Comparison of ENCODE assay signal across 8 mouse cellular contexts in genomic region chr9:65347112-65347850, GRCm38 (mm10). TPM values are rescaled to one million over a fixed set of nuclear protein-coding genes. Genes with fewer than 3 reads are reported as not detected.
DNase-seq lines count a peak whose midpoint lies in the region; ATAC-seq lines count a peak whose summit lies in the region.

No protein-coding gene starts in this region.

- intact Hi-C loops in heart, postnatal 14 days (cut with DNase I): no loop called here
- intact Hi-C loops in heart, postnatal 10 days (cut with DNase I): no loop called here

- H3K27ac ChIP-seq in heart, embryonic 13.5 days (replicated peaks): peak overlapping the region; percentile 97
- peak overlapping the region; percentile 92 for H3K27ac ChIP-seq in midbrain, embryonic 10.5 days (replicated peaks)

- H3K9ac ChIP-seq in heart, embryonic 13.5 days: peak overlapping the region; percentile 96

- DNase-seq in heart, postnatal 14 days: no peak
- peak; percentile 51 for DNase-seq in R1 (ENCODE audit: low read depth, low spot score)
- peak; percentile 17 to 23 for DNase-seq in heart, postnatal 10 days
- DNase-seq in midbrain, embryonic 10.5 days (ENCODE audit: low spot score): no peak
- no peak for DNase-seq in embryo, embryonic 10.5 days (ENCODE audit: low spot score)
- no peak for DNase-seq in urinary bladder, adult 2 months (ENCODE audit: low spot score)
- DNase-seq in right cerebral cortex, postnatal 14 days: no peak

- peak overlapping the region; percentile 99 for H3K4me3 ChIP-seq in heart, embryonic 13.5 days
- peak overlapping the region; percentile 100 for H3K4me3 ChIP-seq in midbrain, embryonic 10.5 days

- 0 out of 2 replicates have a peak, but pooled peaks cover 3% of the 10 kb centered on the region for H3K27me3 ChIP-seq in heart, embryonic 13.5 days (replicated peaks)
- no peaks in the 10 kb centered on the region for H3K27me3 ChIP-seq in midbrain, embryonic 10.5 days (ENCODE audit: low read depth, poor library complexity, severe bottlenecking)

- peaks cover 35% of the 10 kb centered on the region for H3K4me1 ChIP-seq in heart, embryonic 13.5 days
- peaks cover 23% of the 10 kb centered on the region for H3K4me1 ChIP-seq in midbrain, embryonic 10.5 days

- peak overlapping the region; percentile 87 for H3K4me2 ChIP-seq in heart, embryonic 13.5 days

- no peak for ATAC-seq in heart, embryonic 13.5 days (ENCODE audit: extremely low read depth, insufficient number of reproducible peaks, low FRiP score, low TSS enrichment)

- peaks cover 6% of the 10 kb centered on the region for H3K9me3 ChIP-seq in heart, embryonic 13.5 days
- H3K9me3 ChIP-seq in midbrain, embryonic 10.5 days (replicated peaks): peaks cover 4% of the 10 kb centered on the region; the same call in 1 of the 2 replicates

- H3K36me3 ChIP-seq in heart, embryonic 13.5 days: no peaks in the 10 kb centered on the region
- H3K36me3 ChIP-seq in midbrain, embryonic 10.5 days: no peaks in the 10 kb centered on the region

- WGBS in heart, embryonic 13.5 days: 21% methylated on average over 8 of the region's 8 CpGs
- 51% methylated on average over 8 of the region's 8 CpGs for WGBS in midbrain, embryonic 10.5 days

RNA-seq across cellular contexts. Expression of gene Pdcd7, which starts 1.4 kb away (rescaled TPM):
- polyA plus RNA-seq in heart, embryonic 13.5 days (2015; fragmentation: Nextera tagmentation; extraction: Ambion mirVana): 5.3 and 5.9 TPM in 2 replicates
- 10 to 100 TPM in 1 of 2 experiments, 1 to 10 TPM in 1; 9.6 to 11.3 TPM for total RNA-seq in heart, postnatal 14 days (2021)
- total RNA-seq in heart, postnatal 10 days (2021): 10 to 100 TPM; 11.1 to 14.7 TPM
- 8.1 and 8.4 TPM in 2 replicates for polyA plus RNA-seq in midbrain, embryonic 10.5 days (2016; fragmentation: Nextera tagmentation; extraction: Ambion mirVana)
- polyA plus RNA-seq in urinary bladder, adult 2 months (2012; rRNA removed): 12.9 and 14.4 TPM in 2 replicates

RNA-seq across cellular contexts. Expression of gene Ubap1l, which starts 13.6 kb away (rescaled TPM):
- 0.34 TPM in 1 of 2 replicates, not detected in the other for polyA plus RNA-seq in heart, embryonic 13.5 days (2015; fragmentation: Nextera tagmentation; extraction: Ambion mirVana)
- total RNA-seq in heart, postnatal 14 days (2021): under 1 TPM; 0.33 to 0.37 TPM
- total RNA-seq in heart, postnatal 10 days (2021): 1 to 10 TPM in 1 of 2 experiments, not detected in 1; 1.0 TPM
- polyA plus RNA-seq in midbrain, embryonic 10.5 days (2016; fragmentation: Nextera tagmentation; extraction: Ambion mirVana): 0.29 and 0.36 TPM in 2 replicates
- polyA plus RNA-seq in urinary bladder, adult 2 months (2012; rRNA removed): 0.55 and 0.87 TPM in 2 replicates

RNA-seq across cellular contexts. Expression of gene Kbtbd13, which starts 44.2 kb away (rescaled TPM):
- polyA plus RNA-seq in heart, embryonic 13.5 days (2015; fragmentation: Nextera tagmentation; extraction: Ambion mirVana): 1.7 and 2.3 TPM in 2 replicates
- total RNA-seq in heart, postnatal 14 days (2021): 1 to 10 TPM; 1.2 to 1.4 TPM
- total RNA-seq in heart, postnatal 10 days (2021): 1 to 10 TPM; 1.1 to 2.1 TPM
- polyA plus RNA-seq in midbrain, embryonic 10.5 days (2016; fragmentation: Nextera tagmentation; extraction: Ambion mirVana): 0.61 and 0.81 TPM in 2 replicates
- 1.4 and 1.5 TPM in 2 replicates for polyA plus RNA-seq in urinary bladder, adult 2 months (2012; rRNA removed)

RNA-seq across cellular contexts. Expression of gene Rasl12, which starts 51.0 kb away (rescaled TPM):
- polyA plus RNA-seq in heart, embryonic 13.5 days (2015; fragmentation: Nextera tagmentation; extraction: Ambion mirVana): 5.0 and 5.2 TPM in 2 replicates
- total RNA-seq in heart, postnatal 14 days (2021): 10 to 100 TPM in 1 of 2 experiments, 1 to 10 TPM in 1; 9.7 to 11.6 TPM
- total RNA-seq in heart, postnatal 10 days (2021): 10 to 100 TPM; 13.3 to 16.2 TPM
- 6.7 TPM in 2 replicates for polyA plus RNA-seq in midbrain, embryonic 10.5 days (2016; fragmentation: Nextera tagmentation; extraction: Ambion mirVana)
- 25.6 and 28.8 TPM in 2 replicates for polyA plus RNA-seq in urinary bladder, adult 2 months (2012; rRNA removed)

RNA-seq across cellular contexts. Expression of gene Clpx, which starts 53.2 kb away (rescaled TPM):
- polyA plus RNA-seq in heart, embryonic 13.5 days (2015; fragmentation: Nextera tagmentation; extraction: Ambion mirVana): 40.4 and 41.3 TPM in 2 replicates
- total RNA-seq in heart, postnatal 14 days (2021): 10 to 100 TPM; 90.7 to 99.9 TPM
- 10 to 100 TPM; 76.3 to 83.4 TPM for total RNA-seq in heart, postnatal 10 days (2021)
- 41.6 and 42.3 TPM in 2 replicates for polyA plus RNA-seq in midbrain, embryonic 10.5 days (2016; fragmentation: Nextera tagmentation; extraction: Ambion mirVana)
- 23.9 and 25.2 TPM in 2 replicates for polyA plus RNA-seq in urinary bladder, adult 2 months (2012; rRNA removed)

Comparison
In these comparisons a context has a peak if more than half of its experiments do, and no peak if none do; other contexts are left out.
1. DNase-seq: peak in R1 (single experiment) and heart, postnatal 10 days (2 of 2); none in heart, postnatal 14 days (0 of 2), midbrain, embryonic 10.5 days (single experiment), embryo, embryonic 10.5 days (single experiment), urinary bladder, adult 2 months (single experiment) and right cerebral cortex, postnatal 14 days (single experiment).